Comparison of ENCODE assay signal across 33 mouse cellular contexts in the genomic region with DNA sequence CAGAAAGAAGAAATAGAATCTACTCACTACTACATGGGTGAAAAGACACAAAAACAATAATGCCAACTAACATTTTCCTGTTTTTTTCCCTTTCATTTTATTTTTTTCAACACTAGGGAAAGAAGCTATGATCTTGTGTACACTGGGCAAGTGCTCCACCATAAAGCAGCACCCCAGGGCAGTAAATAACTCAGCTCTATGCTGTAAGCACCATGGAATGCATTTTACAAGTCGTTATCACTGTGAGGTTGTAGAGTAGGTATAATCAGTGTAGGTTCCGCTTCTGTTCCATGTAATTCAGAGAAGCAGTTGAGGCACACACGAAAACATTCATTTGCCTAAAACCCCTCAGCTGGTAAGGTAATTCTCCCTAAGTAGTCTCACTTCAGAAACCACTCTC.
"Had no signal": no experiment of that assay in that cellular context is flagged by ENCODE, and none has a peak within 500 bp of the region (broad histone marks: within the 10 kb centered on the region; RNA-seq: fewer than 3 reads in every experiment).

No protein-coding gene starts in this region.

- H3K9ac ChIP-seq: heart, embryonic 12.5 days; heart, embryonic 13.5 days; heart, embryonic 15.5 days; hindbrain, embryonic 12.5 days; hindbrain, embryonic 13.5 days; hindbrain, embryonic 14.5 days; hindbrain, embryonic 15.5 days; kidney, embryonic 15.5 days had no signal

- H3K4me1 ChIP-seq: heart, embryonic 10.5 days; heart, embryonic 12.5 days; heart, embryonic 13.5 days; heart, embryonic 15.5 days; hindbrain, embryonic 10.5 days; hindbrain, embryonic 12.5 days; hindbrain, embryonic 13.5 days; hindbrain, embryonic 15.5 days; kidney, embryonic 15.5 days had no signal

- DNase-seq: heart, postnatal 10 days; heart, postnatal 14 days; heart, postnatal 36 days; heart, postnatal 4 days; kidney, adult 11 months; kidney, adult 18-20 months; kidney, adult 2 months; kidney, adult 8-10 months; kidney, adult 9 months; kidney, postnatal 10 days; kidney, postnatal 14 days; kidney, postnatal 25 days; kidney, postnatal 36 days; kidney, postnatal 4 days; layer of hippocampus, adult 9-11 months; layer of hippocampus, postnatal 36 days had no signal

- H3K4me3 ChIP-seq: heart, embryonic 10.5 days; heart, embryonic 12.5 days; heart, embryonic 13.5 days; heart, embryonic 15.5 days; hindbrain, embryonic 10.5 days; hindbrain, embryonic 12.5 days; hindbrain, embryonic 13.5 days; hindbrain, embryonic 15.5 days; kidney, embryonic 15.5 days; layer of hippocampus, adult 2 months; left cerebral cortex, adult 2 months had no signal

- H3K27me3 ChIP-seq: heart, embryonic 12.5 days; heart, embryonic 13.5 days; heart, embryonic 15.5 days; hindbrain, embryonic 12.5 days; hindbrain, embryonic 13.5 days; hindbrain, embryonic 15.5 days; kidney, embryonic 15.5 days had no signal

- H3K36me3 ChIP-seq: heart, embryonic 10.5 days; heart, embryonic 12.5 days; heart, embryonic 13.5 days; heart, embryonic 15.5 days; hindbrain, embryonic 10.5 days; hindbrain, embryonic 12.5 days; hindbrain, embryonic 13.5 days; hindbrain, embryonic 15.5 days; kidney, embryonic 15.5 days had no signal

- ATAC-seq: hindbrain, embryonic 16.5 days; hindbrain, postnatal 0 days; inflammation-experienced regulatory T-cells, adult 6 months had no signal

- H3K27ac ChIP-seq: heart, embryonic 10.5 days; heart, embryonic 13.5 days; heart, embryonic 15.5 days; hindbrain, embryonic 10.5 days; hindbrain, embryonic 12.5 days; hindbrain, embryonic 13.5 days; hindbrain, embryonic 14.5 days; hindbrain, embryonic 15.5 days; hindbrain, postnatal 0 days; kidney, embryonic 15.5 days; kidney, postnatal 0 days; layer of hippocampus, adult 2 months; left cerebral cortex, adult 2 months had no signal

- H3K4me2 ChIP-seq: heart, embryonic 11.5 days; heart, embryonic 12.5 days; heart, embryonic 13.5 days; heart, embryonic 15.5 days; hindbrain, embryonic 12.5 days; hindbrain, embryonic 13.5 days; hindbrain, embryonic 14.5 days; hindbrain, embryonic 15.5 days; kidney, embryonic 15.5 days had no signal

- H3K9me3 ChIP-seq: heart, embryonic 10.5 days; heart, embryonic 12.5 days; heart, embryonic 13.5 days; heart, embryonic 15.5 days; hindbrain, embryonic 10.5 days; hindbrain, embryonic 12.5 days; hindbrain, embryonic 13.5 days; hindbrain, embryonic 15.5 days; kidney, embryonic 15.5 days had no signal
